Mouse (Mus musculus): ENCODE data around the gene Stxbp2. TPM values are rescaled to one million over a fixed set of nuclear protein-coding genes. Genes with fewer than 3 reads are reported as not detected.
"Not testable (repeated sequence)": the region's sequence is repeated elsewhere in the genome, so short reads cannot be mapped to it uniquely, and the experiment has no call there.

Stxbp2 gene
- 48.6 and 50.9 TPM in 2 replicates for polyA plus RNA-seq (2015; fragmentation: Nextera tagmentation; extraction: Ambion mirVana)

GRCm38 (mm10) chr8:3630647-3631477, at the start of gene Stxbp2:
TSS of gene Stxbp2 (plus strand) at chr8:3630955.
- Histone ChIP-seq H3K4me1 (ENCODE audit: control insufficient read depth, low read depth, low read length) (peaks cover 13% of the 10 kb centered on the region), H3K4me2 (ENCODE audit: low read depth, low read length) (peak within 1 kb of the TSS; percentile 82), H3K4me3 (ENCODE audit: low read depth, low read length) (peak within 1 kb of the TSS; percentile 84), H3K9ac (ENCODE audit: low read depth, low read length) (peak within 1 kb of the TSS; percentile 85), H3K9me3 (replicated peaks; ENCODE audit: control insufficient read depth, low read length) (no peaks in the 10 kb centered on the region), H3K36me3 (ENCODE audit: control insufficient read depth, insufficient read depth) (peaks cover 11% of the 10 kb centered on the region), H3K27ac (ENCODE audit: low read length) (peak within 1 kb of the TSS; percentile 16; the same call in 1 of the 2 replicates), H3K27me3 (ENCODE audit: control insufficient read depth, insufficient read depth, low read depth, low read length) (no peaks in the 10 kb centered on the region; the same call in none of the 2 replicates)
- WGBS (ENCODE audit: insufficient replicate concordance) = 4% methylated on average over 47 of the region's 47 CpGs
- peak; percentile 93 for ATAC-seq (ENCODE audit: low read depth)

- WGBS (ENCODE audit: insufficient replicate concordance) = 55% methylated on average over 1 of the region's 3 CpGs
- H3K9ac ChIP-seq (ENCODE audit: low read depth, low read length); H3K27ac ChIP-seq (ENCODE audit: low read length); H3K36me3 ChIP-seq (ENCODE audit: control insufficient read depth, insufficient read depth); ATAC-seq (ENCODE audit: low read depth); H3K4me2 ChIP-seq (ENCODE audit: low read depth, low read length); H3K27me3 ChIP-seq (ENCODE audit: control insufficient read depth, insufficient read depth, low read depth, low read length); H3K9me3 ChIP-seq (replicated peaks; ENCODE audit: control insufficient read depth, low read length); H3K4me3 ChIP-seq (ENCODE audit: low read depth, low read length); H3K4me1 ChIP-seq (ENCODE audit: control insufficient read depth, low read depth, low read length): not testable (repeated sequence)
Measured at GRCm38 (mm10) chr8:3581961-3582360, 48.8 kb upstream of the Stxbp2 start.

GRCm38 (mm10) chr8:3586452-3586851, 44.3 kb upstream of the Stxbp2 start:
- Histone ChIP-seq H3K9ac (ENCODE audit: low read depth, low read length) (no peak overlapping the region), H3K4me2 (ENCODE audit: low read depth, low read length) (peak overlapping the region; percentile 87; the same call in 1 of the 2 replicates), H3K36me3 (ENCODE audit: control insufficient read depth, insufficient read depth) (no peaks in the 10 kb centered on the region), H3K9me3 (replicated peaks; ENCODE audit: control insufficient read depth, low read length) (no peaks in the 10 kb centered on the region), H3K4me3 (ENCODE audit: low read depth, low read length) (no peak overlapping the region), H3K4me1 (ENCODE audit: control insufficient read depth, low read depth, low read length) (peaks cover 19% of the 10 kb centered on the region), H3K27ac (ENCODE audit: low read length) (no peak overlapping the region), H3K27me3 (ENCODE audit: control insufficient read depth, insufficient read depth, low read depth, low read length) (peaks cover 2% of the 10 kb centered on the region; the same call in 1 of the 2 replicates)
- ATAC-seq (ENCODE audit: low read depth) = peak; percentile 59
- 40% methylated on average over 2 of the region's 2 CpGs for WGBS (ENCODE audit: insufficient replicate concordance)

- no peak; the same call in 1 of the 2 replicates for ATAC-seq (ENCODE audit: low read depth)
Measured at GRCm38 (mm10) chr8:3586993-3587390, 43.8 kb upstream of the Stxbp2 start, which contains the start of gene Camsap3. TSS of gene Camsap3 (plus strand) at chr8:3587293.

GRCm38 (mm10) chr8:3587391-3588257, 43.1 kb upstream of the Stxbp2 start:
- peak; percentile 74 for ATAC-seq (ENCODE audit: low read depth)
- peaks cover 19% of the 10 kb centered on the region for H3K4me1 ChIP-seq (ENCODE audit: control insufficient read depth, low read depth, low read length)
- H3K27ac ChIP-seq (ENCODE audit: low read length) = peak overlapping the region; percentile 74
- H3K4me3 ChIP-seq (ENCODE audit: low read depth, low read length) = peak overlapping the region; percentile 70
- peaks cover 2% of the 10 kb centered on the region; the same call in 1 of the 2 replicates for H3K27me3 ChIP-seq (ENCODE audit: control insufficient read depth, insufficient read depth, low read depth, low read length)
- peak overlapping the region; percentile 87 for H3K4me2 ChIP-seq (ENCODE audit: low read depth, low read length)
- peak overlapping the region; percentile 72 for H3K9ac ChIP-seq (ENCODE audit: low read depth, low read length)
- under 1% methylated on average over 68 of the region's 77 CpGs for WGBS (ENCODE audit: insufficient replicate concordance)
- H3K9me3 ChIP-seq (replicated peaks; ENCODE audit: control insufficient read depth, low read length) = no peaks in the 10 kb centered on the region
- no peaks in the 10 kb centered on the region for H3K36me3 ChIP-seq (ENCODE audit: control insufficient read depth, insufficient read depth)

More at GRCm38 (mm10) chr8:3586993-3587390, 43.8 kb upstream of the Stxbp2 start, which contains the start of gene Camsap3:
- 3% methylated on average over 7 of the region's 7 CpGs for WGBS (ENCODE audit: insufficient replicate concordance)
- Histone ChIP-seq H3K36me3 (ENCODE audit: control insufficient read depth, insufficient read depth) (no peaks in the 10 kb centered on the region), H3K4me3 (ENCODE audit: low read depth, low read length) (peak within 1 kb of the TSS; percentile 70), H3K4me1 (ENCODE audit: control insufficient read depth, low read depth, low read length) (peaks cover 19% of the 10 kb centered on the region), H3K4me2 (ENCODE audit: low read depth, low read length) (peak within 1 kb of the TSS; percentile 87), H3K27me3 (ENCODE audit: control insufficient read depth, insufficient read depth, low read depth, low read length) (peaks cover 2% of the 10 kb centered on the region; the same call in 1 of the 2 replicates), H3K27ac (ENCODE audit: low read length) (peak within 1 kb of the TSS; percentile 74), H3K9me3 (replicated peaks; ENCODE audit: control insufficient read depth, low read length) (no peaks in the 10 kb centered on the region), H3K9ac (ENCODE audit: low read depth, low read length) (peak within 1 kb of the TSS; percentile 72)

- peak; percentile 11; the same call in 1 of the 2 replicates for ATAC-seq (ENCODE audit: low read depth)
- Histone ChIP-seq H3K4me1 (ENCODE audit: control insufficient read depth, low read depth, low read length) (peaks cover 19% of the 10 kb centered on the region), H3K27me3 (ENCODE audit: control insufficient read depth, insufficient read depth, low read depth, low read length) (peaks cover 2% of the 10 kb centered on the region; the same call in 1 of the 2 replicates), H3K4me3 (ENCODE audit: low read depth, low read length) (peak overlapping the region; percentile 70), H3K9ac (ENCODE audit: low read depth, low read length) (peak overlapping the region; percentile 72), H3K4me2 (ENCODE audit: low read depth, low read length) (peak overlapping the region; percentile 87), H3K36me3 (ENCODE audit: control insufficient read depth, insufficient read depth) (no peaks in the 10 kb centered on the region), H3K27ac (ENCODE audit: low read length) (no peak overlapping the region; the same call in 1 of the 2 replicates), H3K9me3 (replicated peaks; ENCODE audit: control insufficient read depth, low read length) (no peaks in the 10 kb centered on the region)
- 15% methylated on average over 11 of the region's 11 CpGs for WGBS (ENCODE audit: insufficient replicate concordance)
Measured at GRCm38 (mm10) chr8:3588258-3588633, 42.5 kb upstream of the Stxbp2 start.

GRCm38 (mm10) chr8:3593470-3593869, 37.3 kb upstream of the Stxbp2 start:
- Histone ChIP-seq H3K9me3 (replicated peaks; ENCODE audit: control insufficient read depth, low read length) (no peaks in the 10 kb centered on the region), H3K27me3 (ENCODE audit: control insufficient read depth, insufficient read depth, low read depth, low read length) (no peaks in the 10 kb centered on the region), H3K36me3 (ENCODE audit: control insufficient read depth, insufficient read depth) (no peaks in the 10 kb centered on the region), H3K4me3 (ENCODE audit: low read depth, low read length) (no peak overlapping the region), H3K9ac (ENCODE audit: low read depth, low read length) (no peak overlapping the region), H3K27ac (ENCODE audit: low read length) (no peak overlapping the region), H3K4me2 (ENCODE audit: low read depth, low read length) (no peak overlapping the region), H3K4me1 (ENCODE audit: control insufficient read depth, low read depth, low read length) (no peaks in the 10 kb centered on the region)
- ATAC-seq (ENCODE audit: low read depth) = no peak
- 45% methylated on average over 3 of the region's 3 CpGs for WGBS (ENCODE audit: insufficient replicate concordance)

- Histone ChIP-seq H3K27me3 (ENCODE audit: control insufficient read depth, insufficient read depth, low read depth, low read length) (no peaks in the 10 kb centered on the region), H3K4me2 (ENCODE audit: low read depth, low read length) (no peak overlapping the region), H3K9ac (ENCODE audit: low read depth, low read length) (no peak overlapping the region), H3K9me3 (replicated peaks; ENCODE audit: control insufficient read depth, low read length) (no peaks in the 10 kb centered on the region), H3K4me1 (ENCODE audit: control insufficient read depth, low read depth, low read length) (no peaks in the 10 kb centered on the region), H3K4me3 (ENCODE audit: low read depth, low read length) (no peak overlapping the region), H3K36me3 (ENCODE audit: control insufficient read depth, insufficient read depth) (no peaks in the 10 kb centered on the region), H3K27ac (ENCODE audit: low read length) (no peak overlapping the region)
- ATAC-seq (ENCODE audit: low read depth) = no peak
- WGBS (ENCODE audit: insufficient replicate concordance) = 65% methylated on average over 2 of the region's 2 CpGs
Measured at GRCm38 (mm10) chr8:3594466-3594865, 36.3 kb upstream of the Stxbp2 start.
